Mouse (Mus musculus): ENCODE data around the gene Cfb. TPM values are rescaled to one million over a fixed set of nuclear protein-coding genes. Genes with fewer than 3 reads are reported as not detected.

Gene Cfb
- polyA plus RNA-seq, 1 experiment: 1.1 TPM

- peak overlapping the region; percentile 47 for H3K27ac ChIP-seq (ENCODE audit: control insufficient read depth, insufficient read depth, low read depth, low read length)
- peaks cover 26% of the 10 kb centered on the region for H3K4me1 ChIP-seq (ENCODE audit: control insufficient read depth, insufficient read depth, low read length)
- no peaks in the 10 kb centered on the region for H3K36me3 ChIP-seq (ENCODE audit: control insufficient read depth, insufficient read depth, low read length)
- TF ChIP-seq POLR2A (IDR thresholded peaks at IDR 0.05; ENCODE audit: control insufficient read depth, low read depth, low read length) (no peak), CTCF (IDR thresholded peaks at IDR 0.05; ENCODE audit: control insufficient read depth, insufficient read depth, insufficient replicate concordance, low read depth, low read length) (no peak)
- peak overlapping the region; percentile 71 for H3K4me3 ChIP-seq (ENCODE audit: control insufficient read depth, low read depth, low read length)
- no peaks in the 10 kb centered on the region for H3K27me3 ChIP-seq (ENCODE audit: control insufficient read depth, insufficient read depth, low read length)
Measured at GRCm38 (mm10) chr17:34894801-34895530, 32.6 kb upstream of the Cfb start.

- TF ChIP-seq POLR2A (IDR thresholded peaks at IDR 0.05; ENCODE audit: control insufficient read depth, low read depth, low read length) (peak; percentile 57), CTCF (IDR thresholded peaks at IDR 0.05; ENCODE audit: control insufficient read depth, insufficient read depth, insufficient replicate concordance, low read depth, low read length) (no peak)
- Histone ChIP-seq H3K36me3 (ENCODE audit: control insufficient read depth, insufficient read depth, low read length) (no peaks in the 10 kb centered on the region), H3K4me1 (ENCODE audit: control insufficient read depth, insufficient read depth, low read length) (peaks cover 26% of the 10 kb centered on the region), H3K27ac (ENCODE audit: control insufficient read depth, insufficient read depth, low read depth, low read length) (peak overlapping the region; percentile 80), H3K4me3 (ENCODE audit: control insufficient read depth, low read depth, low read length) (peak overlapping the region; percentile 69), H3K27me3 (ENCODE audit: control insufficient read depth, insufficient read depth, low read length) (no peaks in the 10 kb centered on the region)
Measured at GRCm38 (mm10) chr17:34894074-34894597, 31.8 kb upstream of the Cfb start.

DNA sequence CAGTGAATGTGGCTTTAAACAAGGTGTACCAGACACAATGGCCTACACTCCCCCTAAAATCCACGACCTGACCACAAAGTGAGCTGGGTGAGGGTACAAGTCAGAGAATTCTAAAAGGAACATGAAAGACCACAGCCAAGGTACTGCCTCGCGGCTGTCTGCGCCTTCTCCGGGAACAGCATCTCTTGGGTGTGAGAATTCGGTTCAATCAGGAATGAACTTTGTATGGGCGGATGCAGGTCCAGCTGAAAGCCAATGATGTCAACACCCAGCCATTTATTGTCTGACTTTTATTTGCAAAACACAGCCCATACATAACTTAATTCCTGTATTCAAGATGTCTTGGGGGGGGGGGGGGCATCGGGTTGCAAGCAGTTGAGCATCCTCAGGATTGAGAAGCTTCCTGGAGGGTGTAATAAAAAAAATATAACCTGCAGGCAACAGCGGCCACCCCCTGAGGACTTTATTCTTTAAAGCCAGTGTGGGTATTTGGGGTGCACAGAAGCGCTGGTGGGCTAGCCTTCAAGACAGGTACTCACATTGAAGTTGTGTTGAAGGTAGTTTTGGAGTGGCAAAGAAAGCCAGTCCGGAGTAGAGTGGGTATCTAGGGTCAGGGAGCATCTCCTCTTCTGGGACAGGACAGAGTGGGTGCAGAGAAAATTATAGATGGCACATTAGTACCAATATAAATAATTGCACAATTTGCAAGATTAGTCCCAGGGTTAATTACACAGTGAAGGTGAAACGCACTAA is 30.9 kb upstream of the Cfb start:
- peak overlapping the region; percentile 61 for H3K27ac ChIP-seq (ENCODE audit: control insufficient read depth, insufficient read depth, low read depth, low read length)
- H3K4me1 ChIP-seq (ENCODE audit: control insufficient read depth, insufficient read depth, low read length): peaks cover 26% of the 10 kb centered on the region
- H3K4me3 ChIP-seq (ENCODE audit: control insufficient read depth, low read depth, low read length): no peak overlapping the region
- H3K27me3 ChIP-seq (ENCODE audit: control insufficient read depth, insufficient read depth, low read length): no peaks in the 10 kb centered on the region
- no peaks in the 10 kb centered on the region for H3K36me3 ChIP-seq (ENCODE audit: control insufficient read depth, insufficient read depth, low read length)
- TF ChIP-seq CTCF (IDR thresholded peaks at IDR 0.05; ENCODE audit: control insufficient read depth, insufficient read depth, insufficient replicate concordance, low read depth, low read length): no peak
- TF ChIP-seq POLR2A (IDR thresholded peaks at IDR 0.05; ENCODE audit: control insufficient read depth, low read depth, low read length): no peak

- no peak for TF ChIP-seq POLR2A (IDR thresholded peaks at IDR 0.05; ENCODE audit: control insufficient read depth, low read depth, low read length)
- peak; percentile 10; the same call in 1 of the 2 replicates for TF ChIP-seq CTCF (IDR thresholded peaks at IDR 0.05; ENCODE audit: control insufficient read depth, insufficient read depth, insufficient replicate concordance, low read depth, low read length)
- Histone ChIP-seq H3K4me1 (ENCODE audit: control insufficient read depth, insufficient read depth, low read length) (peaks cover 22% of the 10 kb centered on the region), H3K4me3 (ENCODE audit: control insufficient read depth, low read depth, low read length) (no peak overlapping the region), H3K27me3 (ENCODE audit: control insufficient read depth, insufficient read depth, low read length) (no peaks in the 10 kb centered on the region), H3K36me3 (ENCODE audit: control insufficient read depth, insufficient read depth, low read length) (no peaks in the 10 kb centered on the region), H3K27ac (ENCODE audit: control insufficient read depth, insufficient read depth, low read depth, low read length) (no peak overlapping the region)
Measured at GRCm38 (mm10) chr17:34891377-34891776, 29.1 kb upstream of the Cfb start.

DNA sequence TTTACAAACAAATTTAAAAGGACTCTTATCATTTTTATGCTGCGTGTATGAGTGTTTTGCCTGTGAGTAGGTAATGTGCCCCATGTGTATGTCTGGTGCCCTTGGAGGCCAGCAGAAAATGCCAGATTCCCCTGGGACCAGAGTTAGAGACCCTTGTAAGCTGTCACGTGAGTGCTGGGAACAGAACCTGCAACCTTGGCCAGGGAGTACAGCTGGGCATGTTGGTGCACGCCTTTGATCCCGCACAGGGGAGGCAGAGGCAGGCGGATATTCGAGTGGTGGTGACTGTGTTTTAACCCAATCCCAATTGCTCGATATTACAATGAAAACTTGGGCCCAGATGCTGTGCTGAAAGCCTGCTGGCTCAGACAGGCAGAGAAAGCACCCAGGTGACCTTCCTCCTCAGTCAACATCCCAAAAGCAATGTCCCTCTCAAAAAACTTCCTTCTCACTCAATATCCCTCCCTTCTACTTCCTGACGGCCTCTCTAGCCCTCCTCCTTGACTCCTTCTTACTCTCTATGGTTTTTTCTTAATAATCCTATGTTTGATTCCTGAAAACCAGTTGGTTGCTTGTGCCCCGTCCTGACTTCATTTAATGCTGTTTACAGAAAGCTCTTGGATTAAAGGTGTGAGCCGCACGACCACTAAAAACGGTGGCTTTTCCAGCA is 27.9 kb upstream of the Cfb start:
- Histone ChIP-seq H3K27me3 (ENCODE audit: control insufficient read depth, insufficient read depth, low read length) (no peaks in the 10 kb centered on the region), H3K27ac (ENCODE audit: control insufficient read depth, insufficient read depth, low read depth, low read length) (no peak overlapping the region), H3K36me3 (ENCODE audit: control insufficient read depth, insufficient read depth, low read length) (no peaks in the 10 kb centered on the region), H3K4me1 (ENCODE audit: control insufficient read depth, insufficient read depth, low read length) (peaks cover 16% of the 10 kb centered on the region), H3K4me3 (ENCODE audit: control insufficient read depth, low read depth, low read length) (no peak overlapping the region)
- no peak for TF ChIP-seq POLR2A (IDR thresholded peaks at IDR 0.05; ENCODE audit: control insufficient read depth, low read depth, low read length)
- no peak for TF ChIP-seq CTCF (IDR thresholded peaks at IDR 0.05; ENCODE audit: control insufficient read depth, insufficient read depth, insufficient replicate concordance, low read depth, low read length)

DNA sequence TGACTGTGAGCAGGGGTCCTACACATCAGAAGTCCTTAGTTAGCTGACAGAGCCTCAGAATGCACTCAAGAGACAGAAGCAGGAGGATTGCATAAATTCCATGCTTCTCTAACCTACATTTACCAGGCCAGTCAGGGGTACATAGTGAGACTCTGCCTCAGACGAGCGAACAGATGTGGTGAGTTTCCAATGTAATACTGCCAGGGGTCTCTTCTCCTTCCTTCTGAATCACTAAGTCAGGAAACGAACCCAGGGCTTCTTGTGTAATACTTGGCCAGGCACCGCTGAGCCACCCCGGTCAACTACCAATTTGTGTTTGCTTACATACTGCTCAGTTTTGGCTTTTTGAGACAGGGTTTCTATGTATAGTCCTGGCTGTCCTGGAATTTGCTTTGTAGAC is 25.6 kb upstream of the Cfb start:
- no peak overlapping the region for H3K4me3 ChIP-seq (ENCODE audit: control insufficient read depth, low read depth, low read length)
- TF ChIP-seq CTCF (IDR thresholded peaks at IDR 0.05; ENCODE audit: control insufficient read depth, insufficient read depth, insufficient replicate concordance, low read depth, low read length) (no peak), POLR2A (IDR thresholded peaks at IDR 0.05; ENCODE audit: control insufficient read depth, low read depth, low read length) (no peak)
- no peaks in the 10 kb centered on the region for H3K36me3 ChIP-seq (ENCODE audit: control insufficient read depth, insufficient read depth, low read length)
- no peaks in the 10 kb centered on the region for H3K27me3 ChIP-seq (ENCODE audit: control insufficient read depth, insufficient read depth, low read length)
- H3K27ac ChIP-seq (ENCODE audit: control insufficient read depth, insufficient read depth, low read depth, low read length): no peak overlapping the region
- peaks cover 1% of the 10 kb centered on the region for H3K4me1 ChIP-seq (ENCODE audit: control insufficient read depth, insufficient read depth, low read length)

- H3K4me1 ChIP-seq (ENCODE audit: control insufficient read depth, insufficient read depth, low read length): peaks cover 6% of the 10 kb centered on the region
- H3K27me3 ChIP-seq (ENCODE audit: control insufficient read depth, insufficient read depth, low read length): no peaks in the 10 kb centered on the region
- TF ChIP-seq CTCF (IDR thresholded peaks at IDR 0.05; ENCODE audit: control insufficient read depth, insufficient read depth, insufficient replicate concordance, low read depth, low read length) (no peak), POLR2A (IDR thresholded peaks at IDR 0.05; ENCODE audit: control insufficient read depth, low read depth, low read length) (no peak)
- H3K27ac ChIP-seq (ENCODE audit: control insufficient read depth, insufficient read depth, low read depth, low read length): no peak overlapping the region
- no peaks in the 10 kb centered on the region for H3K36me3 ChIP-seq (ENCODE audit: control insufficient read depth, insufficient read depth, low read length)
- H3K4me3 ChIP-seq (ENCODE audit: control insufficient read depth, low read depth, low read length): no peak overlapping the region
Measured at GRCm38 (mm10) chr17:34885615-34886014, 23.3 kb upstream of the Cfb start.

Data from testis, adult 2 months (tissue).